Comparison of ENCODE assay signal across 8 mouse cellular contexts in the genomic region with DNA sequence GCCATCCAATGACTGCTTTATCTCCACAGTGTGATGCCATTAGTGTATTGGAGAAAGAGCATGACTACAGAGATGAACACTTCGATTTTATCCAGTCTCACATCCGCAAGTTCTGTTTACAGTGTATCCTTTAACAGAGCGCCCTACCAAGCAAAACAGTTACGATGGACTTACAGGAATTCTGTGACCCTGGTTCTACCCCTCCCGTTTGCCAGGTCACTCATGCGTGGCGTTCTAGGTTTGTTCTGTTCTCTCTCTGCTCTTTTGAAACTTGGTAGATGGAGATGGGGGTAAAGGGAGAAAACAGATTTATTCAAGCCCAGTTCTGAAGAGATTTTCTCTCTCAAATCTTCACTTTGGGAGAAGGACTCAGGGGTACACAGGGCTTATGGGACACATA.
"Had no signal": no experiment of that assay in that cellular context is flagged by ENCODE, and none has a peak within 500 bp of the region (broad histone marks: within the 10 kb centered on the region; RNA-seq: fewer than 3 reads in every experiment).

No protein-coding gene starts in this region.

- DNase-seq: liver; liver, postnatal 0 days; lung, embryonic 14.5 days; retina, postnatal 1 day; right cerebral cortex, postnatal 25 days; spleen, adult 18-20 months; thymus, adult 18-20 months; thymus, postnatal 36 days had no signal
